Mouse (Mus musculus) C2C12 (cell line): ENCODE measurements around the gene Nudt2.

Source experiments
- CEBPB ChIP-seq: IDR thresholded peaks from one replicate; pipeline ENCODE4 v1.6.1; 2011; ENCODE audit warnings: low read depth, mild to moderate bottlenecking, control low read depth, moderate library complexity
- CTCF ChIP-seq: IDR thresholded peaks from one replicate; pipeline ENCODE4 v1.5.1; 2011; ENCODE audit not compliant: control insufficient read depth, insufficient read depth, insufficient read length
- FOSL1 ChIP-seq: IDR thresholded peaks from one replicate; pipeline ENCODE4 v1.8.0; 2011; ENCODE audit warnings: mild to moderate bottlenecking, low read length; ENCODE audit not compliant: poor library complexity, insufficient read depth, severe bottlenecking
- MAX ChIP-seq: IDR thresholded peaks from one replicate; pipeline ENCODE4 v1.6.1; 2011; ENCODE audit warnings: mild to moderate bottlenecking, control low read depth
- MYOD1 ChIP-seq: IDR thresholded peaks from one replicate; pipeline ENCODE4 v1.6.1; 2011; ENCODE audit warnings: low read depth; ENCODE audit not compliant: control insufficient read depth, insufficient read length
- MYOG ChIP-seq: IDR thresholded peaks from one replicate; pipeline ENCODE4 v1.6.1; 2011; ENCODE audit not compliant: control insufficient read depth, insufficient read length; ENCODE audit errors: extremely low read depth
- USF1 ChIP-seq: IDR thresholded peaks from one replicate; pipeline ENCODE4 v1.6.1; 2011; ENCODE audit warnings: low read depth, mild to moderate bottlenecking, control low read depth, moderate library complexity

DNA sequence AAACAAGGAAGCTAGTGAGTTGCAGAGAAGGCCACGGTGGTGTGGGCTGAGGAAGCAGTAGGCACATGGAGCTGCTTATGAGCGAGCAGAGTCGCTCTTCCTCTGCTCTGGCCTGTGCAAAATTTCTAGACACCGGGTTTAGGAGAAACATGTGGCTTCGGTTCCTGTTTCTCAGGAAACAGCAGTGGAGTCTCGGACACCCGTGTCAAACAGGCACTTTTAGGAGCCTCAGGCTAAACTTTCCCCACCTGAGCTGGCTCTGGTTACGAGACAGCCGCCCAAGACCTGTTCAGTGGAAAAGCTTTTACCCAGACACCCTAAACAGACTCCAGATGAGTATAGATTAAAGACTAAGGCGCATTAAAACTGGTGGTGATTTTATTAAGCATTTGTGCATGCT, 4.2 kb downstream of the Nudt2 start:
- TF ChIP-seq CTCF (no peak), USF1 (no peak), MAX (no peak), MYOD1 (no peak), CEBPB (no peak), MYOG (no peak), FOSL1 (no peak)
